Mouse (Mus musculus): ENCODE measurements around the gene 2310022A10Rik.

GRCm38 (mm10) chr7:27602161-27602560 is 49.1 kb downstream of the 2310022A10Rik start:
- no peak for TF ChIP-seq POLR2A (IDR thresholded peaks at IDR 0.05; ENCODE audit: low read depth, low read length)
- no peak for TF ChIP-seq CTCF (IDR thresholded peaks at IDR 0.05; ENCODE audit: borderline replicate concordance, insufficient read depth, low read length)

All from embryonic fibroblast, embryonic 13.5 days (primary cell).